Mouse (Mus musculus) spleen, adult 12 weeks (tissue): ENCODE results near the gene Ppwd1.
"Not testable (repeated sequence)": the region's sequence is repeated elsewhere in the genome, so short reads cannot be mapped to it uniquely, and the experiment has no call there.

Experiments used
- DNase-seq: peaks from one replicate; pipeline ENCODE4 v3.0.0; 2022; ENCODE audit warnings: low spot score

Gene Ppwd1

GRCm38 (mm10) chr13:104228384-104229066 lies at the start of gene Ppwd1, which contains the start of gene Cenpk:
Ppwd1 (minus strand) TSS chr13:104228843.
Cenpk (plus strand) TSS chr13:104228611.
- peak; percentile 96 for DNase-seq

- DNase-seq, result no peak
Measured at GRCm38 (mm10) chr13:104258997-104259396, 30.4 kb upstream of the Ppwd1 start.

GRCm38 (mm10) chr13:104229181-104229580 lies 538 bp upstream of the Ppwd1 start:
- no peak for DNase-seq

- DNase-seq, result no peak
Measured at GRCm38 (mm10) chr13:104227478-104227877, 1.2 kb downstream of the Ppwd1 start.

GRCm38 (mm10) chr13:104204313-104204712 lies 24.3 kb downstream of the Ppwd1 start:
- no peak for DNase-seq

- not testable (repeated sequence) for DNase-seq
Measured at GRCm38 (mm10) chr13:104195891-104196290, 32.8 kb downstream of the Ppwd1 start.

- DNase-seq, result no peak
Measured at GRCm38 (mm10) chr13:104187357-104187756, 41.3 kb downstream of the Ppwd1 start.

- no peak for DNase-seq
Measured at GRCm38 (mm10) chr13:104179176-104179888, 49.3 kb downstream of the Ppwd1 start.

- DNase-seq, result peak; percentile 91
Measured at GRCm38 (mm10) chr13:104178650-104179121, 50.0 kb downstream of the Ppwd1 start, which contains the start of gene Trim23. Trim23 (plus strand) TSS chr13:104178797.

- no peak for DNase-seq
Measured at GRCm38 (mm10) chr13:104177796-104178649, 50.6 kb downstream of the Ppwd1 start, which contains the start of gene Trappc13. Trappc13 (minus strand) TSS chr13:104178469.

- DNase-seq, result no peak
Measured at GRCm38 (mm10) chr13:104176874-104177273, 51.8 kb downstream of the Ppwd1 start.

- DNase-seq, result no peak
Measured at GRCm38 (mm10) chr13:104172498-104172897, 56.1 kb downstream of the Ppwd1 start.

GRCm38 (mm10) chr13:104171711-104172110 lies 56.9 kb downstream of the Ppwd1 start:
- DNase-seq, result no peak

GRCm38 (mm10) chr13:104155686-104156085 lies 73.0 kb downstream of the Ppwd1 start:
- no peak for DNase-seq
